Mouse (Mus musculus) urinary bladder, postnatal 10 days (tissue): ENCODE measurements around the gene Slc35f1.

Experiments
- DNase-seq: peaks from one replicate; pipeline ENCODE4 v3.0.0; 2022; ENCODE audit warnings: low spot score

The Slc35f1 gene

DNA sequence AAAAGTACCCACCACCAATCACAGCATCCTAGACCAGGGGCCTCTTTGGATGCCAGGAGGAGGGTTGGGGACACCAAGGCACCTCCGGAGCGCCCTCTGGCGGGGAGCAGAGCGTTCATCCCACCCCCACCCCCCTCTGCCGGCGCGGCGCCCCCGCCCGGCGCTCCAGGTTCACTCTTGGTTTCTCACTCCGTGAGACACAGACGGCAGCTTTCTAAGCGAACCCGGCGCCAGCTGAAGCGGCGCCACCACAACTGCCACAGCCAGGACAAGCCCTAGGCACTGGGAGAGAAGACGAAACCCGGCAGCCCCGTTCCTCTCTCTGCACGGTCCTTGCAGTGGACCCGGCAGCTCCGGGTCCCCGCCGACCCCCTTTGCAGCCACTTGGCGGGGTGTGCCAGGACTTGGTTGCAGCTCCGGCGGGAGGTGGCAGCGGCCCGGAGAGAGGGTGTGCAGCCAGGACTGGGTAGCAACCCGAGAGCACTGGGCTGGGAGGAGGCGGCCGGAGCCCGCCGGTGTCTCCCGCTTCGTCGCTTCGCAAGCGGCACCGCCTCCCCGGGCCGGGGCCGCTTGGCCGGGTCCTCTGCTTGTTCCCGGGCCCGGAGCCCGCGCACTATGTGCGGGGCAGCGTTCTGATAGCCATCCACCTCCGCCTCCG is at the start of gene Slc35f1:
Gene Slc35f1, plus strand, starts transcription at position 200 of the 658 bp plus-strand sequence.
- no peak for DNase-seq

DNA sequence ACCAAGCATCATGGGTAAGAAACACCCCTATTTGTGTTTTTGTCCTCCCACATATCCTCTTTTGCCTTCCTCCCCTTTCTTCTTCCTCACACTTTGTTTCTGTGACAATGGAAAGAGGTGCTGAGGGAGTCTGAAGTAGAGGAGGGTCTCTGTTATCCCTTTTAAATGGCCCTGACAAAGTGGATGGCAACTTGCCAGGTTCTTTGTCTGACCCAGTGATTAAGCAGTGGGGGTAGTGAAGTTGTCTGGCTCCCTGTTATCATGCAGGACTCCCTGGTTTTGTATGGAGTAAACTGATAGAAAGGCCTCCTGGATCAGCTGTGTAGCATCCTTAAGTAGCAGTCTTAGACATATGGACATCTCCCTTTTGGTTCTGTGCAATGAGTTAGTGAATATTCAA is 19.1 kb upstream of the Slc35f1 start:
- DNase-seq: no peak

DNA sequence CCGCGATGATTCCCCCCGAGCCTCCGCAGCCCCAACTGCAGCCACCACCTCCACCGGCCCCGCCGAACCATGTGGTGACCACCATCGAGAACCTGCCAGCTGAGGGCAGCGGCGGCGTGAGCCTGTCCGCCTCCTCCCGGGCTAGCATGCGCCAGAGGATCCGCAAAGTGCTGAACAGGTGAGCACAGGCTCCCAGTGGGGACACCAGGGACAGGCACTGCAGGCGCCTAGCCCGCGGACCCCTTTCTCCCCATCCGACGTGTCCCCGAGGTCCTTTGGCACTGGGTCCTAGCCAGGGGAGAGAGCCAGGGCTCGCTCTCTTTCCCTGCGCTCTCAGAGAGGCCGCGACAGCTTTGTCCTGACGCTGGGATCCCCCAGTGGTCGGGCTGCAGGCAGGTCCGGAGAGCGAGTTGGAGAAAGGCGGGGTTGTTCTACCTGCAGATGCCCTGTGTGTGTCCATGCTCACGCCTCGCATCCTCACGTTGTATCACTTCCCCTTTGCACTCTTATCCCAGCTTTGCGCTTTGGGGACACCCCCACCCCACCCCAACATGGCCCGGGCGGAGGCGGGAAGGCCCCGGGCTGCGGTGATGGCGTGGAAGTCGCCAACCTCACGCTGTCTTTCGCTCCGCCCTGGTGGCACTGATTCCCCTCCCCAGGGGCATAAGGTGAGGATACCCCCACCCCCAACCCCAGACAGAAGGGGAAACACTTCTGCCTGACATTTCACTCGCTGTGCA is 829 bp downstream of the Slc35f1 start:
- DNase-seq: no peak

DNA sequence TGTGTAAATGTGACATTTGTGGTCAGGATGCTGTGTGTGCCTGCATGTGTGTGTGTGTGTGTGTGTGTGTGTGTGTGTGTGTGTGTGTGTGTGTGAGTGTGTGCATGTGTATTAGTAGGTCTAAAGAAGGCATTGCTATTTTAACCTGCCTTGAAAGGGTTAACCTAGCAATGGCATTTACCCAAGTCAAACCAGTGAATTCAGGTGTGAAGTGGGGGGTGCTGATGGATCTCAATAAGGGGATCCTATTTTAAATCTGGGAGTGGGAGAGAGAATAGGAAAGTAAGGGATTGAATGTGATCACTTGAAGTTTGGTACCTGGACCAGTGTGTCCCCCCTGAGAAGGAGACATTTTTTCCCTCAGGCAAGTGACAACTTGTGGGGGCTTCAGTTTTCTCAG is 13.4 kb downstream of the Slc35f1 start:
- DNase-seq: no peak

DNA sequence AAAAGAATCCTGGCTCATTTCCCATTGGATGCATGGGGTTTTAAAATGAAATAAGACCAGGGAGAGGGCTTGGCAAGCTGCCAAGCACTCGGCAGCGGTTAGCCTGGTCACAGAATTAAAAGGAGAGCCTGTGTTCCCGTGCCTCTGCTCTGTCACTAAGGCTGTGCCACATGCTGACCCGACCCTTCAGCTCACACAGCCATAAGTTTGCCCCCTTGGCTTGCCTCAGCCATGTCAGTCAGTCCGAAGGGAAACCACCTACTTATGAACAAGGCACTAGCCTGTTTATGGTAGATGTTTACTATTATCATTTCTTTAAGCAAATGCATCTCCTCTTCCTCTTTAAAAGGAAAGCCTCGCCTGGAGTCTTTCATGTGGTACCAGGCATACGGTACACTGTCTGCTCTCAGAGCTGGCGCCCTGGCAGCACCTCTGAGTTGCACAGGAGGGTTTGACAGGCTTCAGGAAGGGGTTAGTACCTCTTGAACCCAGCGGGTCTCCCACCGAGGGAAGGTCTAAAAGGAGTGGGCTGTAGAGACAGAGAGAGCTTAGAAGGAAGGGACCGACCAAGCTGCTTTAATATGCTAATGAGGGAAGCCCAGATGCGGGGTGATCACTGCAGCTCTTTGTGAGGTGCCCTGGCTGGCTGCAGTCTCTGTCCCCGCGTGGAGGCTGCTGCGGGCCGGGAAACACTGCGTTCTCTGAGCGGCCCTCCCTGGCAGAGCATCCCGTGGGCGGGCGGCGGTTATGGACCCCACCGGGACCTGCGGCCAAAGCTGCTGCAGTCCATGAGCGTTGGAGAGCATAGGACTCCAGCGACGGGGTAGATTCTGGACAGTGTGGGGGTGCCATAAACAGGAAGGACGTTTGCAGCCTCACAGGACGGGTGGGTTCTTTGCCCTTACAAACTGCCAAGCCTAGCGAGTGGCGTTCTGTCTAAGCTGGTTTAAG is 14.0 kb downstream of the Slc35f1 start:
- DNase-seq: no peak

DNA sequence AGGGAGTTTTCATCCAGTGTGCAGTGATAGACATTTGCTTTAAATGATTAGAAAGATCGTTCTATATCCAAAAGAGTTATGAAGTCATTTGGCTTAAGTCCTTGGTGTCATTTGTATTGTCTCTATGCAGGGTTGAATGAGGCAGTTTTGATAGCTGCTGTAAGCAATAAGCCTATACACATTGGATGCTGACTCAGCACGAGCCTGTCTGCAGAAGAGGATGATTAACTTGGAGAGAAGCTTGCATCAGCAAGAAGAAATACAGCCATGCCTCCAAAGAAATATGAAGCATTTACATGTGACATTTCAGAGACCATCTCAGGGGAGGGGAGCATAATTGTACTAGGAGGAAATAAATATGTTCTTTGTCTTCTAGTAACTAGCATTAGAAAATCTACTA is 19.1 kb downstream of the Slc35f1 start:
- DNase-seq: no peak

DNA sequence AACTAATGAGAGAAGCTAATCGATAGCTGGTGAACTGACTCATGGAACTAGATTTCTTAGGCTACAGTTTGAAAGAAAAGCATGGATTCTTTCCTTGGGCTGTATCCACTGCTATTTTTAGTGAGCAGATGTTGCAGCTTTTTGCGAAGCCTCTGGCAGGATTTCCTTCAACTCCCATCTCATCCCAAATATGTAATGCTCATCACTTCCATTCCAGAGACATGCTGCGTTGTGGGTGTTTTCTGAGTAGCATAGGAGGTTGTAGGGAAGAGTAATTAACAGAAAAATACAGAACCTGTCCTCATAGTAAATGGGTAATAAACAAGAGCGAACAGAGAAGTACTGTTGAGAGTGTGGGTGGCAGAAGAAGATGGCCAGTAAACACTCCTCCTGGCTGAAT is 21.8 kb downstream of the Slc35f1 start:
- DNase-seq: no peak

DNA sequence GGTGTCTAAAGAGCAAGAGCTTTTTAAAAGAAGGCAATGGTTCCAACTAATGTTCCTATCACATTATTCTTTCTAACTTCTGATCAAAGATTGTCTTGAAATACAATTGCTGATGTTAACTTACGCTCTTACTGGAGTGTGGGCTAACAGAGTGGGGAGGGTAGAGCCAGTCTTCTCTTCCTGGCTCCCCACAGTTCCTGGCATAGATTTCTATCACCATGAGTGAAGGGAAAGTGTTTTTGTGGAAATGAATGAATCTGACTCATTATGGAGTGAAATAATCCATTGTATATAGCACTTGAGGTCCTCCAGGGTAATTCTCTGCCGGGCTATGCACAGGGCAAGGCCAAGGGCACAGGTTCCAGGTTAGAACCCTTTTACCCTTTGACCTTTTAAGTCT is 24.2 kb downstream of the Slc35f1 start:
- DNase-seq: no peak

DNA sequence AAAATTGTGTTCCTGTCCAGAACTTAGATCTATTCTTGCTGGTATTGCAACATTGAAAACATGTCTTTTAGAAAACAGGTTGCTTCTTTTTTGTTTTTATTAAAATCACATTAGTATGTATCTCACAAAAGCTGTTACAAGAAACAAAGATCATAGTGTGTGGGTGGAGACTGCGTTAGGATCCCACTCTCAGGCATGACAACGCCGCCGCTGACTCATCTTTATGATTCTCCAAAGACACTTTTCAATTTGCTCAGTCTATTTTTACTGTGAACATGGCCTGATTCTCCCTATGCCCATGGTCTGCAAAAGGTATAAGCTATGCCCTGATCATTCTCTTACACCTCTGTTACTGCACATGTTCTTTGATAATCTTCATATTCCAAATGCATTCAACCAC is 24.8 kb downstream of the Slc35f1 start:
- no peak for DNase-seq

DNA sequence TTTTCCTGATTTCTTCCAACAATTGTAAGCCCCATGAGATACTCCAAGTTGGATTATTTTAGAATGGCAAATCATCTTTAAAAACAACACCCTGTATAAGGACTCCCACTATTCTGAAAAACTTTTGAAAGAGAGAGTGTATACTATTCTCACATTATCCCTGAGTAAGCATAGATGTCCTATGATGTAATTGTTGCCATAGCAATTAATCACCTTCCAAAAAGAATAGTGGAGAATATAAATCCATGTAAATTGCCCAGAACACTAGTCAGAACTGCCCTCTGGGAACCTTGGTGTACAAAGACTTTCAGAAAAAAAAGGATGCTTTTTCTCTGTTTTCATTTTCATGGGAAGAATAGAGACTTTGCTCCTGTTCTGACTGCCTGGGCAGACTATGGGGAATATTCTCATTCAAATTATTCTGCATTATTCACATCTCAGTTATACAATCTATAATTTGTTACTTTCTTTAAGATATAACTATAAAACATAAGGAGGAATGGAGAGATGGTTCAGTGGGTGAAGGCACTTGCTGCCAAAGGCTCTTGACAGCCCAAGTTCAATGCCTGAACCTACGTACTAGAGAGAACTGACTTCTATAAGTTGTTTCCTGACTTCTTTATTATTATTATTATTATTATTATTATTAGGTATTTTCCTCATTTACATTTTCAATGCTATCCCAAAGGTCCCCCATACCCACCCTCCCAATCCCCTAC is 28.0 kb downstream of the Slc35f1 start:
- DNase-seq: no peak

DNA sequence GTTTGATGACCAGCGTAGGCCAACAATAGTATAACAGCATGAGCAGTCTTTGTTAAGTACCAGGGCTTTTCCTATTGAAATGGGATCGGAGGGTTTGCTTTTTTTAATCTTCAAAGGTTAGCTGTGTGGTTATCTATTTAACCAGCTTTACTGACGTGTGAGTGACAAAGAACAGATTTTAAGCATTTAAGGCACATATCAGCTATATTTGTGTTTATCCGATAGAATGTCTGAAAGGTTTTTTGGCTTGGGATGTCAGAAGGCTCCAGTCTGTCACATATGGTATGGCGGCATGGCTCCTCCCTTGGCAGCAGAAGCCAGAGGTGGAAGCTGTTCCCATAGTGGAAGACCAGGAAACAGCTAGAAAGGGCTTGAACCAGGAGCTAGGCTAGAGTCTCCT is 36.3 kb downstream of the Slc35f1 start:
- no peak for DNase-seq

DNA sequence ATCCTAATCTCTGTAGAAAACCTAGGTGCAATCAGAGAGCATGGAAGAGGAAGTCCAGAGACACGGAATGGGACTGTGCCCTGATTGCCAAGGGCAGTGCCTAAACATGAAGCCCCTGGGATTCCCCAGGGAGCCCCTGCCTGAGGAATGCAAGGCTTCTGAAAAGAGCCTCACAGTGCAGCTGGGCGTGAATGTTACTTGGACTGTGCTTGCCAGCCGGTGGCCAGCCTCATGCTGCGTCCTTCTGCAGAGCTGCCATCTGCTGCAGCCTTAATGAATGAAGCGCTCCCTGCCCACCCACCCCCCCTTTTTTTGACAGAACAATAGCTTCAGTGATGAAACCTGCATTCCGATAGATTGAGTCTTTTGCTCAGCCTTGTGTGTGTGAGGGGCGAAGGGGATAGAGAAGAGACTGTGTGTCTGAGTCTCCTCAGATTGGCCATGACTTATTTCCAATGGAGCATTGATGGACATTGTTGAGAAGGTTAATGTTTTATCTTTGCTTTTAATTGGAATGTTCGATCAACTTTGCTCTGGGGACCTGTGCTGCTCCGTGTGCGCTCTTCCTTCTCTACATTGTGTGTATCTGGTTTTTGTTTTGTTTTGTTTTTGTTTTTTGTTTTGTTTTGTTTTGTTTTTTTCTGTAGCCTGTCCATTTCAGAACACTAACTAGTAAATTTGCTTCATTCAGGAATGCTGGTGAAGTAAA is 52.5 kb downstream of the Slc35f1 start:
- no peak for DNase-seq

DNA sequence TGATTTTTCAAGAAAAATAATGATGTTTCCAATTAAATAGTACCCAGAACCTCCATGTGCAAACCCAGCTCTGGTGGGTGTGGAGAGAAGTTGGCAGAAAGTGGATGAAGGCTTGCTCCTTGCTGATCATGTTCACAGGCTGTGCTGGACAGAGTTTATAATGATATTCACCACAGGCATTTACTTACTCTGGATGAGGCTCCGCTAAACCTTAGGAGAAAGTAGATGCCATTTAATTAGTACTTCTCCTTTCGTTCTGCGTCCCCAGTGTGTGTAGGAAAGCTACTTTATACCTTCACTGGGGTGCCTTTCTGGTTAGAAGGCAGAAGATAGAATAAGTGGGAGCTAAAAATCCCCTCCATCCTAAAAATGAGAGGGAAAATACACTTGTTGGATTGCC is 53.5 kb downstream of the Slc35f1 start:
- DNase-seq: no peak

DNA sequence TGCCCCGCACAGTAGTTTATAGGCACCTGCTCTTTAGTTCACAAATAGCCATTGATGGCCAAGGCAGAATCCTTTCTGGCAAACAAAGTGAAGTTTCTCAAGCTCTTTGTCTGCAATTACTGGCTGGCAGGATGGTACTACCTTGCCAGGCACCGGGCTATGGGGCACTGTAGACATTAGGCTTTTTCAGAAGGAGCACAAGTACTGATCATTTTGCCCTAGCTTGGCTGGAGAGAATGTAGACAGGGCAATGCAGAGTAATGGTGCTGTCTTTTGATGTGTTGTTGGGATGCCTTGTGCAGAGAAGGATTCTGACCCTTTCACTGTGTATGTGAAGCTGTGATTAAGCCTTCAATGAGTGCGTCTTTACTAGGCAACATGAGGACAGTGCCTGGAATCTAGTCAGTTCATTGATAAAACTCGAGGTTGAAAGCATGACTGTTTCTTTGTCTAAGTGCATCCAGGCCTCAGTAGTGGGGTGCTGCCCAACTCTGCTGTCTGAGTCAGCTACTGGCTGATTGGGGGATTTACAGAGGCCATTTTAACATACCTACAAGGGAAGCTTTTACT is 57.8 kb downstream of the Slc35f1 start:
- no peak for DNase-seq

DNA sequence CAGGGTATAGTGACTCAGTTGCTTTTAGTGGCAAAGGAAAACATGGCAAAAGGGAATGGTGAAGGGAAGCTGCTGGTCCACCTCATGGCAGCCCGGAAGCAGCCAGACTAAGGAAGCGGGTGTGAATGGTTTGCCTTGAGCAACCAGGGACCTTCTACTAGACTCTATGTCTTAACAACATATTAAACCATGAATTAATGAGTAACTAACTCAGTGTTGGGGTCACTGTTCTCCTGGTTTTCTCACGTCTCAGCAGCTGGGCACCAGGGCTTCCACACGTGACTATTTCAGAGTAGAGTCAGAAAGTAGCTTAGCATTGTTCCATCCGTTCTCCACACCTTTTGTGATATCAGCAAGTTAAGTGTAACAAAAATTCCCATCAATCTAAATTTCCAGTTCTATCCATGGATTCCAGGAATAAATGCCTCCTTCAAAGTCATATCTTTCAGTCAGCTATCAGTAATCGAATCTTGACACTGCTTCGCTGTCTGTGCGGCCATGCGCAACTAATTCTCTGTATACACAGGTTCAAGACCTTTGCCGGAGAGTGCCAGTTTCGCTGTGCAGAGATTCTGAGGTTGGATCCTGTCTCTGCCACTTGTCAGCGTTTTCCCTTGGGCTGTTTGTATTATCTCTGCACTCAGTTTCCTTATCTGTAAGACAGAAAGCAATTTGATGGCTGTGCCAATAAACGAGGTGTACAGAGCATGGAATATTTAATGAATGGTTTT is 65.8 kb downstream of the Slc35f1 start:
- DNase-seq: no peak

DNA sequence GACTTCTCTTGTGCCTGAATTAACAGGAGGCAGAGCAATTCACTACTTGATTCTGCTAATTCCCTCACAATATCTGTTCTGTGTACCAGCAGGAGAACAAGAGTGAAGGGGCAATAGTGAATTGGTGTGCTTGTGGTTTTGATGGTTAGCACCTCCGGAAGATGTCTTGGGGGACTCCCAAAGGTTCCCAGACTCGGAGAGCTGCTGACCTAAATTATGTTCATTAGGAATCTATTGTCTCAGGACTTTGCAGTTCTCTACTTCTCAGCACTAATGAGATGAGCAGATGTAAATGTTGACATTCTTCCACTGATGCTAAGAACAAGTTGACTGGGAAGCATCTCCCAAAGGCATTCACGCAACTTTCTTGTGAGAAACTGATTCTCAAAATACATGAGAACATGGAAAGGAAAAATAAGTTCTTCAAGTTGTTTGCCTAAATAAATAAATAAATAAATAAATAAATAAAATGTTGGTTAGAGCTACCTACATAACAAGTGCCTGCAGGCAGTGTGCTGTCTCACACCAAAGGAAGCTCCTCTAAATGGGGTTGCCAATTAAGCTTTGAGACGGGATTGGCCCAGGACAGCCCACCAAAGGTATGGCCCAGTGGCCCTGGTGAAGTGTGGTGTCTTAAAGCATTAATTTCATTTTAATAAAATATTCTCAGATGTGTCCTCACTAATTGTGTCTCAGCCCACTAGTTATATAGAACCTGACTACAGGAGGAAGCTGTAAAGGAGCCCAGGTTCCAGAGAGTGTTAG is 67.3 kb downstream of the Slc35f1 start:
- DNase-seq: no peak

DNA sequence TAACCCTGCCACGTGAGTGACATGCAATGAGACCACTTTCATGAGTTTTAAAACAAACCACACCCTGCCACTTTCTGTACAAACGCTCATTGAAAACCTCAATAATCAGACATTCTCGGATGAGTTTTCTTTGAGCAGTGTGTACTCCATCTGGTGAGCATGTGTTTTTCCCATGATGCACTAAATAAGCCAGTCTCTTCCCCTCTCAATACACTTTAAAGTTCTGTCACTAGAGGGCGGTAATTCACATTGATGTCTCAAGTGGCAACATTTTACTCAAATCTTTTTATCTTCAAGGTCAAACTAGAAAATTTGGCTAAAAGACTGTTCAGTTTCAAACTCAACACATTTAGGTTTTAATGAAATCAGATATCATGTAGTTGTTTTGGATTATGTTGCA is 68.3 kb downstream of the Slc35f1 start:
- no peak for DNase-seq

DNA sequence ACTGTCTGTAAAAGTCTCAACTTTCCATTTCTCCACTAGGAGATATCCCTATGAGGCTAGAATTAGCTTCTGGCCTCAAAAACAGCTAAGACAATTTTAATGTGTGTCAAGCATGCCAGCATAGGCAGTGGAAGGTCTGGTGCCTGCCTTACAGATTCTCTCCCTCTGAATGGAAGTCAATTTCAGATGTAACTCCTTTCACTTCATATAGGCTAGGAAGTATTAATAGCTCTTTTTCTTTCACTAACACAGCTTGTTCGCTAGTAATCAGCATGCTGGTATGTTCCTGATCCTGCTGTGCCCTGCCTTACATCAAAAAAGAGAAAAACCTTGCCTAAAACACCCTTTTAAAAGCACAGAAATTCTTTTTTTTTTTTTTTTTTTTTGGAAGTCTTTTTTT is 70.2 kb downstream of the Slc35f1 start:
- DNase-seq: no peak

DNA sequence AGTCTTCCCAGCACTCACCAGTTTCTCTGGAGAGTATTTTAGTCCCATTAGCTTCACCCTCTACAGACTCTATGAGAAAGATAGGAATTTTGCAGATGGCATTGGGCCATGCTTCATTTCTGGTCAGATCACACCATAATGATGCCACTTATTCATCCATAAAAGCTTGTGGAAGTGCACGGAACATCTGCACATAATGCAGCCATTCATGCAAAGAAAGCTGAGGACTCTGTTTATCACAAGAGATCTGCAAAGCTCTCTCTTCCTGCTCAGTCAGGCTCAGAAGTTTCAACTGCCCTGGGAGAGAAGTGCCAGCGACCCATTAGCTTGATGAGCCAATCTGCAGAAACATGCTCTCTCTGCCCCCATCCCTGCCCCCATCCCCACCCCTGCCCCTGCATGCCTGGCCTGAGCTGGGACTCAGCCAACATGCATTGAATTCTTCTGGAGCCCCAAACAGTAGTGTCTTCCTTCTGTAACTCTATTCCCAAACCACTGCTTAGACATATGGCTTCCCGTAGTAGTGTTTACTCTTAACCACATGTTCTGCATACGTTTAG is 89.7 kb downstream of the Slc35f1 start:
- DNase-seq: no peak
